Mouse (Mus musculus) CH12.LX (cell line): ENCODE measurements around the gene Cebpb.

ENCODE experiments used
- CTCF ChIP-seq, 2 experiments: IDR thresholded peaks in 1 of 2; conservative IDR thresholded peaks in 1 of 2; 2 replicates each; pipeline ENCODE4 v1.5.1; 2011 to 2012; ENCODE audit warnings: low read depth in 2 of 2, low read length in 2 of 2, improper control_type of control experiment in 1 of 2, inconsistent platforms in 1 of 2, mild to moderate bottlenecking in 1 of 2, moderate library complexity in 1 of 2
- MAX ChIP-seq: IDR thresholded peaks from 2 replicates; pipeline ENCODE4 v1.6.1; 2011; ENCODE audit warnings: low read length, improper control_type of control experiment
- NELFE ChIP-seq: IDR thresholded peaks from 2 replicates; pipeline ENCODE4 v1.6.1; 2011; ENCODE audit warnings: low read depth, low read length, improper control_type of control experiment
- POLR2A ChIP-seq: IDR thresholded peaks from 2 replicates; pipeline ENCODE4 v1.6.1; 2011; ENCODE audit warnings: low read depth, mild to moderate bottlenecking, improper control_type of control experiment, low read length
- POLR2AphosphoS2 ChIP-seq: IDR thresholded peaks from 2 replicates; pipeline ENCODE4 v1.6.1; 2011; ENCODE audit warnings: low read depth, low read length, improper control_type of control experiment
- SIN3A ChIP-seq: IDR thresholded peaks from 2 replicates; pipeline ENCODE4 v1.6.1; 2012; ENCODE audit warnings: low read length, improper control_type of control experiment, inconsistent platforms
- SMC3 ChIP-seq: IDR thresholded peaks from 2 replicates; pipeline ENCODE4 v1.6.1; 2011; ENCODE audit warnings: low read depth, low read length, improper control_type of control experiment
- TBP ChIP-seq: conservative IDR thresholded peaks from 2 replicates; pipeline ENCODE4 v1.6.1; 2011; ENCODE audit warnings: low read depth, low read length, improper control_type of control experiment
- TCF12 ChIP-seq: IDR thresholded peaks from 2 replicates; pipeline ENCODE4 v1.6.1; 2014; ENCODE audit warnings: low read depth, mild to moderate bottlenecking, inconsistent platforms, low read length, improper control_type of control experiment
- UBTF ChIP-seq: IDR thresholded peaks from 2 replicates; pipeline ENCODE4 v1.6.1; 2012; ENCODE audit warnings: low read depth, mild to moderate bottlenecking, inconsistent platforms, low read length, improper control_type of control experiment, moderate library complexity
- USF1 ChIP-seq: IDR thresholded peaks from 2 replicates; pipeline ENCODE4 v1.6.1; 2014; ENCODE audit warnings: low read depth, mild to moderate bottlenecking, inconsistent platforms, low read length, improper control_type of control experiment
- ZC3H11A ChIP-seq: IDR thresholded peaks from 2 replicates; pipeline ENCODE4 v1.6.1; 2012; ENCODE audit warnings: low read depth, mild to moderate bottlenecking, inconsistent platforms, low read length, improper control_type of control experiment
- ZKSCAN1 ChIP-seq: IDR thresholded peaks from 2 replicates; pipeline ENCODE4 v1.6.1; 2012; ENCODE audit warnings: low read depth, inconsistent platforms, low read length, improper control_type of control experiment, borderline replicate concordance
- ZNF384 ChIP-seq: IDR thresholded peaks from 2 replicates; pipeline ENCODE4 v1.6.1; 2012; ENCODE audit warnings: low read depth, low read length, improper control_type of control experiment, inconsistent platforms

GRCm38 (mm10) chr2:167688126-167688497, 603 bp upstream of the Cebpb start:
- TF ChIP-seq TBP = no peak
- TF ChIP-seq TCF12 = no peak
- no peak for TF ChIP-seq CTCF (conservative IDR thresholded peaks at IDR 0.05 in 1 of 2, IDR thresholded peaks at IDR 0.05 in 1 of 2; ENCODE audit: low read depth in 2 of 2, low read length in 2 of 2)
- TF ChIP-seq SMC3 = no peak
- TF ChIP-seq ZNF384 = no peak
- no peak for TF ChIP-seq POLR2A
- TF ChIP-seq NELFE = no peak
- TF ChIP-seq MAX = no peak
- TF ChIP-seq POLR2AphosphoS2 = no peak
- TF ChIP-seq USF1 = no peak
- no peak for TF ChIP-seq ZC3H11A
- no peak for TF ChIP-seq ZKSCAN1
- no peak for TF ChIP-seq SIN3A
- TF ChIP-seq UBTF = no peak
